Mouse (Mus musculus) lung, adult 2 months (tissue): ENCODE measurements around the gene Tmem86b. TPM values are rescaled to one million over a fixed set of nuclear protein-coding genes. Genes with fewer than 3 reads are reported as not detected.

Source experiments
- DNase-seq: peaks from one replicate; pipeline ENCODE4 v3.0.0; 2022
- H3K4me1 ChIP-seq: fragments of 200-500 bp; 2 replicates; pipeline ENCODE4 v1.6.1; 2011; ENCODE audit warnings: low read length; ENCODE audit not compliant: control insufficient read depth, insufficient read depth
- H3K4me3 ChIP-seq: fragments of 200-500 bp; replicated peaks from 2 replicates; pipeline ENCODE3; 2011; ENCODE audit warnings: low read depth, mild to moderate bottlenecking, control low read depth, low read length; ENCODE audit errors: extremely low read depth
- CTCF ChIP-seq: fragments of 200-500 bp; IDR thresholded peaks from 2 replicates; pipeline ENCODE4 v1.5.1; 2011; ENCODE audit warnings: mild to moderate bottlenecking, low read length, control low read depth; ENCODE audit not compliant: insufficient read depth
- POLR2A ChIP-seq: fragments of 200-500 bp; IDR thresholded peaks from 2 replicates; pipeline ENCODE4 v1.6.1; 2011; ENCODE audit warnings: low read depth, mild to moderate bottlenecking, control low read depth, low read length, borderline replicate concordance; ENCODE audit errors: extremely low read depth
- WGBS: fragments of 180-500 bp; shearing (Covaris S2); methylation state at CpG from one replicate; pipeline ENCODE4 v1.1.7; 2018; 5-methylcytosine and 5-hydroxymethylcytosine counted together
- polyA plus RNA-seq: library from polyadenylated mRNA; depleted of rRNA; stranded (reverse); fragments of >200 nt; gene quantifications from 2 replicates; pipeline ENCODE4 v1.2.3, GENCODE M21; 2012; rRNA removed

Tmem86b gene
- 10.1 and 14.6 TPM in 2 replicates for polyA plus RNA-seq

- WGBS: 91% methylated on average over 4 of the region's 4 CpGs
- no peak within 1 kb of the TSS for H3K4me3 ChIP-seq
- no peaks in the 10 kb centered on the region for H3K4me1 ChIP-seq
- no peak for TF ChIP-seq CTCF
- no peak for DNase-seq
Observed at GRCm38 (mm10) chr7:4631031-4631430, at the start of gene Tmem86b. Gene Tmem86b, minus strand, starts transcription at chr7:4631422.

GRCm38 (mm10) chr7:4675200-4675599 lies 44.0 kb upstream of the Tmem86b start:
- WGBS: 87% methylated on average over 7 of the region's 7 CpGs
- Histone ChIP-seq H3K4me3 (no peak overlapping the region), H3K4me1 (no peaks in the 10 kb centered on the region; the same call in 1 of the 2 replicates)
- TF ChIP-seq CTCF (no peak), POLR2A (no peak)
- no peak for DNase-seq

GRCm38 (mm10) chr7:4674114-4674731 lies 43.0 kb upstream of the Tmem86b start:
- no peak for TF ChIP-seq POLR2A
- TF ChIP-seq CTCF: no peak
- WGBS: 87% methylated on average over 12 of the region's 12 CpGs
- H3K4me1 ChIP-seq: no peaks in the 10 kb centered on the region; the same call in 1 of the 2 replicates
- DNase-seq: no peak
- H3K4me3 ChIP-seq: no peak overlapping the region

GRCm38 (mm10) chr7:4671956-4672355 lies 40.7 kb upstream of the Tmem86b start:
- H3K4me1 ChIP-seq: no peaks in the 10 kb centered on the region; the same call in 1 of the 2 replicates
- TF ChIP-seq POLR2A (no peak), CTCF (no peak)
- DNase-seq: peak; percentile 17
- 62% methylated on average over 4 of the region's 4 CpGs for WGBS
- H3K4me3 ChIP-seq: no peak overlapping the region

- WGBS: 91% methylated on average over 8 of the region's 8 CpGs
- TF ChIP-seq POLR2A: no peak
- TF ChIP-seq CTCF: no peak
- Histone ChIP-seq H3K4me1 (no peaks in the 10 kb centered on the region; the same call in 1 of the 2 replicates), H3K4me3 (no peak overlapping the region)
- no peak for DNase-seq
Observed at GRCm38 (mm10) chr7:4670655-4671255, 39.5 kb upstream of the Tmem86b start.

GRCm38 (mm10) chr7:4669156-4669555 lies 37.9 kb upstream of the Tmem86b start:
- no peak overlapping the region for H3K4me3 ChIP-seq
- TF ChIP-seq CTCF (no peak), POLR2A (no peak)
- 91% methylated on average over 9 of the region's 9 CpGs for WGBS
- no peak for DNase-seq
- H3K4me1 ChIP-seq: no peaks in the 10 kb centered on the region; the same call in 1 of the 2 replicates

- no peaks in the 10 kb centered on the region; the same call in 1 of the 2 replicates for H3K4me1 ChIP-seq
- H3K4me3 ChIP-seq: no peak overlapping the region
- TF ChIP-seq POLR2A: no peak
- no peak for TF ChIP-seq CTCF
- no peak for DNase-seq
- 93% methylated on average over 8 of the region's 8 CpGs for WGBS
Observed at GRCm38 (mm10) chr7:4668506-4668905, 37.3 kb upstream of the Tmem86b start.

- no peak overlapping the region for H3K4me3 ChIP-seq
- no peaks in the 10 kb centered on the region; the same call in 1 of the 2 replicates for H3K4me1 ChIP-seq
- 97% methylated on average over 5 of the region's 5 CpGs for whole genome bisulfite sequencing
- TF ChIP-seq POLR2A (no peak), CTCF (no peak)
- DNase-seq: no peak
Observed at GRCm38 (mm10) chr7:4666871-4667270, 35.6 kb upstream of the Tmem86b start.

- 83% methylated on average over 2 of the region's 2 CpGs for WGBS
- no peak for TF ChIP-seq POLR2A
- TF ChIP-seq CTCF: no peak
- Histone ChIP-seq H3K4me3 (no peak overlapping the region), H3K4me1 (no peaks in the 10 kb centered on the region)
- DNase-seq: no peak
Observed at GRCm38 (mm10) chr7:4663742-4664141, 32.5 kb upstream of the Tmem86b start.

GRCm38 (mm10) chr7:4663179-4663578 lies 32.0 kb upstream of the Tmem86b start:
- Histone ChIP-seq H3K4me3 (no peak overlapping the region), H3K4me1 (no peaks in the 10 kb centered on the region)
- TF ChIP-seq POLR2A: no peak
- no peak for TF ChIP-seq CTCF
- 78% methylated on average over 8 of the region's 8 CpGs for WGBS
- no peak for DNase-seq
